Comparison of ENCODE assay signal across 8 mouse cellular contexts in the genomic region with DNA sequence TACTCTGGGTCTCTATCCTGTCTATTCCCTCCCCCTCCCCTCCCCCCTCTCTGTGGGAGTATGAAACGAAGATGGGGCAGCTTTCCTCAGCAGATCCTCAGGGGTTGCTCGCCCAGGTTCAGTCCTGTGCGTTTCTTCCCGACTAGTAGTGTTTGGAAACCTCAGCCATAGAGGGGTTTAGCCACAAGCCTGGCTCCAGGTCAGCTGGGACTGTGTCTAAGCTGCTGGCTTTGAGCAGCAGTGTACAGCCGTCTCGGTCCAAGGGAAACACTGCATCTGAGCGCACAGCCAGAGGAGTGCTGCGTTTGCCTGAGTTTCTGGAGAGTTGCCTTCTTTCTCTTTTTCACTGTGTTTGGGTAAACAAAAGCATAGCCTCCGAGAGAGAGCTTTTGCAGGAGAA.
A peak's percentile ranks its signal among the peaks of the same experiment; 100 is the strongest.
DNase-seq lines count a peak whose midpoint lies in the region; ATAC-seq lines count a peak whose summit lies in the region.

No protein-coding gene starts in this region.

- DNase-seq in midbrain, embryonic 14.5 days, result peak; percentile 63
- no peak for DNase-seq in midbrain, embryonic 10.5 days (ENCODE audit: low spot score)
- no peak for DNase-seq in urinary bladder, postnatal 4 days (ENCODE audit: low spot score in 2 of 2)
- no peak for DNase-seq in spleen, adult 18-20 months

- no peak overlapping the region for H3K27ac ChIP-seq in midbrain, embryonic 14.5 days (replicated peaks; ENCODE audit: low read depth, low read length)
- no peak overlapping the region for H3K27ac ChIP-seq in midbrain, embryonic 10.5 days (replicated peaks)
- H3K27ac ChIP-seq in forebrain, embryonic 15.5 days (replicated peaks), result no peak overlapping the region
- peak overlapping the region; percentile 44; the same call in 1 of the 2 replicates for H3K27ac ChIP-seq in hindbrain, embryonic 13.5 days
- H3K27ac ChIP-seq in limb, embryonic 15.5 days, result peak overlapping the region; percentile 72

- no peak overlapping the region for H3K4me3 ChIP-seq in midbrain, embryonic 14.5 days (replicated peaks; ENCODE audit: low read depth, low read length)
- no peak overlapping the region for H3K4me3 ChIP-seq in midbrain, embryonic 10.5 days
- peak overlapping the region; percentile 8; the same call in 1 of the 2 replicates for H3K4me3 ChIP-seq in forebrain, embryonic 15.5 days
- no peak overlapping the region for H3K4me3 ChIP-seq in hindbrain, embryonic 13.5 days
- peak overlapping the region; percentile 17 for H3K4me3 ChIP-seq in limb, embryonic 15.5 days

- H3K4me2 ChIP-seq in midbrain, embryonic 14.5 days (ENCODE audit: low read length), result peak overlapping the region; percentile 28
- H3K4me2 ChIP-seq in forebrain, embryonic 15.5 days (replicated peaks), result peak overlapping the region; percentile 28
- H3K4me2 ChIP-seq in hindbrain, embryonic 13.5 days, result peak overlapping the region; percentile 31
- peak overlapping the region; percentile 40 for H3K4me2 ChIP-seq in limb, embryonic 15.5 days

- WGBS in midbrain, embryonic 14.5 days, result 21% methylated on average over 9 of the region's 9 CpGs
- 38% methylated on average over 9 of the region's 9 CpGs for WGBS in midbrain, embryonic 10.5 days
- 14% methylated on average over 9 of the region's 9 CpGs for WGBS in forebrain, embryonic 15.5 days
- WGBS in hindbrain, embryonic 13.5 days, result 34% methylated on average over 9 of the region's 9 CpGs
- 9% methylated on average over 9 of the region's 9 CpGs for WGBS in limb, embryonic 15.5 days

- no peaks in the 10 kb centered on the region for H3K36me3 ChIP-seq in midbrain, embryonic 14.5 days (ENCODE audit: control insufficient read depth, insufficient read depth, low read length)
- no peaks in the 10 kb centered on the region for H3K36me3 ChIP-seq in midbrain, embryonic 10.5 days
- no peaks in the 10 kb centered on the region for H3K36me3 ChIP-seq in forebrain, embryonic 15.5 days
- H3K36me3 ChIP-seq in hindbrain, embryonic 13.5 days, result no peaks in the 10 kb centered on the region
- H3K36me3 ChIP-seq in limb, embryonic 15.5 days, result no peaks in the 10 kb centered on the region

- no peaks in the 10 kb centered on the region for H3K9me3 ChIP-seq in midbrain, embryonic 14.5 days (ENCODE audit: control insufficient read depth, low read length)
- H3K9me3 ChIP-seq in midbrain, embryonic 10.5 days (replicated peaks), result no peaks in the 10 kb centered on the region
- H3K9me3 ChIP-seq in forebrain, embryonic 15.5 days, result no peaks in the 10 kb centered on the region
- no peaks in the 10 kb centered on the region for H3K9me3 ChIP-seq in hindbrain, embryonic 13.5 days
- H3K9me3 ChIP-seq in limb, embryonic 15.5 days, result no peaks in the 10 kb centered on the region

- H3K9ac ChIP-seq in midbrain, embryonic 14.5 days (replicated peaks; ENCODE audit: low read length), result no peak overlapping the region
- 0 out of 2 replicates have a peak overlapping the region, but pooled peaks have one; percentile 6 for H3K9ac ChIP-seq in forebrain, embryonic 15.5 days (replicated peaks)
- H3K9ac ChIP-seq in hindbrain, embryonic 13.5 days, result no peak overlapping the region
- H3K9ac ChIP-seq in limb, embryonic 15.5 days, result no peak overlapping the region

- no peak for ATAC-seq in midbrain, embryonic 14.5 days (ENCODE audit: low FRiP score, low TSS enrichment)
- 0 out of 2 replicates have a peak, but pooled peaks have one; percentile 41 for ATAC-seq in forebrain, embryonic 15.5 days (replicated peaks)
- no peak for ATAC-seq in hindbrain, embryonic 13.5 days (ENCODE audit: low FRiP score)
- 0 out of 2 replicates have a peak, but pooled peaks have one; percentile 65 for ATAC-seq in limb, embryonic 15.5 days (ENCODE audit: insufficient number of reproducible peaks, low FRiP score, low TSS enrichment, low read depth)
- ATAC-seq in monocyte, adult 5-6 weeks (replicated peaks; ENCODE audit: insufficient number of reproducible peaks, low FRiP score, low TSS enrichment, poor library complexity, severe bottlenecking), result no peak

- H3K27me3 ChIP-seq in midbrain, embryonic 14.5 days (ENCODE audit: control insufficient read depth, insufficient read depth, low read length), result no peaks in the 10 kb centered on the region
- no peaks in the 10 kb centered on the region for H3K27me3 ChIP-seq in midbrain, embryonic 10.5 days (ENCODE audit: low read depth, poor library complexity, severe bottlenecking)
- H3K27me3 ChIP-seq in forebrain, embryonic 15.5 days, result no peaks in the 10 kb centered on the region
- H3K27me3 ChIP-seq in hindbrain, embryonic 13.5 days, result no peaks in the 10 kb centered on the region
- no peaks in the 10 kb centered on the region for H3K27me3 ChIP-seq in limb, embryonic 15.5 days

- peaks cover 6% of the 10 kb centered on the region; the same call in 1 of the 2 replicates for H3K4me1 ChIP-seq in midbrain, embryonic 14.5 days (ENCODE audit: control insufficient read depth, insufficient read depth, low read length)
- peaks cover 14% of the 10 kb centered on the region for H3K4me1 ChIP-seq in midbrain, embryonic 10.5 days
- peaks cover 11% of the 10 kb centered on the region for H3K4me1 ChIP-seq in forebrain, embryonic 15.5 days
- peaks cover 13% of the 10 kb centered on the region for H3K4me1 ChIP-seq in hindbrain, embryonic 13.5 days (replicated peaks)
- H3K4me1 ChIP-seq in limb, embryonic 15.5 days, result peaks cover 19% of the 10 kb centered on the region

Comparison
In these comparisons a context has a peak if more than half of its experiments do, and no peak if none do; other contexts are left out.
1. ATAC-seq: peak in forebrain, embryonic 15.5 days (single experiment) and limb, embryonic 15.5 days (single experiment); none in midbrain, embryonic 14.5 days (single experiment), hindbrain, embryonic 13.5 days (single experiment) and monocyte, adult 5-6 weeks (single experiment).
2. H3K27ac ChIP-seq: peak in hindbrain, embryonic 13.5 days (single experiment) and limb, embryonic 15.5 days (single experiment); none in midbrain, embryonic 14.5 days (single experiment), midbrain, embryonic 10.5 days (single experiment) and forebrain, embryonic 15.5 days (single experiment).
3. H3K4me3 ChIP-seq: peak in forebrain, embryonic 15.5 days (single experiment) and limb, embryonic 15.5 days (single experiment); none in midbrain, embryonic 14.5 days (single experiment), midbrain, embryonic 10.5 days (single experiment) and hindbrain, embryonic 13.5 days (single experiment).
4. Peak in every context shown above with its lines, with median percentiles within 50 percentile points of each other: H3K4me2 ChIP-seq.